In genomic region chr19:47445726-47446125, GRCm38 (mm10) we compare ENCODE assay signal across 15 mouse cellular contexts. TPM values are rescaled to one million over a fixed set of nuclear protein-coding genes. Genes with fewer than 3 reads are reported as not detected.
A peak's percentile ranks its signal among the peaks of the same experiment; 100 is the strongest.
DNase-seq lines count a peak whose midpoint lies in the region; ATAC-seq lines count a peak whose summit lies in the region.
"Had no signal": no experiment of that assay in that cellular context is flagged by ENCODE, and none has a peak within 500 bp of the region (broad histone marks: within the 10 kb centered on the region; RNA-seq: fewer than 3 reads in every experiment).

No protein-coding gene starts in this region.

- no peaks in the 10 kb centered on the region for H3K36me3 ChIP-seq in embryonic facial prominence, embryonic 14.5 days (ENCODE audit: control insufficient read depth, insufficient read depth, low read length)
- no peaks in the 10 kb centered on the region for H3K36me3 ChIP-seq in embryonic facial prominence, embryonic 10.5 days (replicated peaks)
- no peaks in the 10 kb centered on the region for H3K36me3 ChIP-seq in heart, embryonic 15.5 days
- H3K36me3 ChIP-seq in embryonic facial prominence, embryonic 15.5 days = no peaks in the 10 kb centered on the region
- H3K36me3 ChIP-seq: neural tube, embryonic 13.5 days had no signal

- no peak for ATAC-seq in embryonic facial prominence, embryonic 14.5 days (ENCODE audit: low read depth)
- ATAC-seq in heart, embryonic 15.5 days (replicated peaks; ENCODE audit: insufficient number of reproducible peaks, insufficient read depth, low FRiP score, low read depth) = no peak
- ATAC-seq in embryonic facial prominence, embryonic 15.5 days (ENCODE audit: insufficient number of reproducible peaks, low FRiP score, low TSS enrichment, low read depth) = no peak
- no peak for ATAC-seq in megakaryocyte, adult 5-6 weeks (ENCODE audit: poor library complexity, severe bottlenecking)
- ATAC-seq: inflammation-experienced regulatory T-cells, adult 6 months had no signal

- 84% methylated on average over 6 of the region's 6 CpGs for WGBS in embryonic facial prominence, embryonic 14.5 days
- WGBS in embryonic facial prominence, embryonic 10.5 days = 84% methylated on average over 6 of the region's 6 CpGs
- WGBS in heart, embryonic 15.5 days = 73% methylated on average over 6 of the region's 6 CpGs
- WGBS in embryonic facial prominence, embryonic 15.5 days = 80% methylated on average over 6 of the region's 6 CpGs

- peaks cover 77% of the 10 kb centered on the region for H3K4me1 ChIP-seq in embryonic facial prominence, embryonic 14.5 days (ENCODE audit: control insufficient read depth, insufficient read depth, low read length)
- H3K4me1 ChIP-seq in embryonic facial prominence, embryonic 10.5 days = peaks cover 97% of the 10 kb centered on the region
- H3K4me1 ChIP-seq in heart, embryonic 15.5 days (replicated peaks) = peaks cover 99% of the 10 kb centered on the region
- peaks cover 87% of the 10 kb centered on the region for H3K4me1 ChIP-seq in embryonic facial prominence, embryonic 15.5 days

- peak overlapping the region; percentile 44 for H3K27ac ChIP-seq in embryonic facial prominence, embryonic 14.5 days (replicated peaks; ENCODE audit: low read depth, low read length)
- no peak overlapping the region for H3K27ac ChIP-seq in embryonic facial prominence, embryonic 10.5 days (replicated peaks)
- peak overlapping the region; percentile 68 for H3K27ac ChIP-seq in heart, embryonic 15.5 days
- peak overlapping the region; percentile 61; the same call in 1 of the 2 replicates for H3K27ac ChIP-seq in embryonic facial prominence, embryonic 15.5 days (replicated peaks)

- no peak overlapping the region for H3K9ac ChIP-seq in embryonic facial prominence, embryonic 14.5 days (ENCODE audit: low read depth, low read length)
- H3K9ac ChIP-seq in heart, embryonic 15.5 days = no peak overlapping the region
- H3K9ac ChIP-seq in embryonic facial prominence, embryonic 15.5 days = no peak overlapping the region
- H3K9ac ChIP-seq: neural tube, embryonic 13.5 days had no signal

- no peak for DNase-seq in embryonic facial prominence, embryonic 14.5 days (ENCODE audit: low spot score)
- no peak for DNase-seq in embryonic facial prominence, embryonic 10.5 days (ENCODE audit: low spot score)
- no peak for DNase-seq in heart, adult 18-20 months
- DNase-seq in lung, postnatal 36 days = peak; percentile 76
- no peak for DNase-seq in Muller cell, postnatal 12 days (ENCODE audit: inconsistent ontology term)
- DNase-seq: adrenal gland, postnatal 25 days; cerebellum, adult 9-11 months; gastrocnemius, postnatal 14 days; kidney, postnatal 10 days had no signal

- no peak overlapping the region for H3K4me3 ChIP-seq in embryonic facial prominence, embryonic 14.5 days (ENCODE audit: low read depth, low read length)
- no peak overlapping the region for H3K4me3 ChIP-seq in embryonic facial prominence, embryonic 10.5 days
- H3K4me3 ChIP-seq in heart, embryonic 15.5 days = no peak overlapping the region
- no peak overlapping the region for H3K4me3 ChIP-seq in embryonic facial prominence, embryonic 15.5 days (replicated peaks)
- H3K4me3 ChIP-seq: erythroblast, embryonic 14.5 days; neural tube, embryonic 13.5 days had no signal

- no peaks in the 10 kb centered on the region for H3K27me3 ChIP-seq in embryonic facial prominence, embryonic 14.5 days (replicated peaks; ENCODE audit: control insufficient read depth, insufficient read depth, low read length)
- H3K27me3 ChIP-seq in embryonic facial prominence, embryonic 10.5 days (replicated peaks; ENCODE audit: low read depth, poor library complexity, severe bottlenecking) = no peaks in the 10 kb centered on the region
- H3K27me3 ChIP-seq in heart, embryonic 15.5 days = no peaks in the 10 kb centered on the region
- no peaks in the 10 kb centered on the region for H3K27me3 ChIP-seq in embryonic facial prominence, embryonic 15.5 days

- no peak overlapping the region for H3K4me2 ChIP-seq in embryonic facial prominence, embryonic 14.5 days (ENCODE audit: low read depth, low read length)
- no peak overlapping the region for H3K4me2 ChIP-seq in heart, embryonic 15.5 days
- H3K4me2 ChIP-seq in embryonic facial prominence, embryonic 15.5 days (replicated peaks) = no peak overlapping the region

- no peaks in the 10 kb centered on the region for H3K9me3 ChIP-seq in embryonic facial prominence, embryonic 14.5 days (ENCODE audit: control insufficient read depth, low read length)
- no peaks in the 10 kb centered on the region for H3K9me3 ChIP-seq in embryonic facial prominence, embryonic 10.5 days
- no peaks in the 10 kb centered on the region for H3K9me3 ChIP-seq in heart, embryonic 15.5 days (replicated peaks)
- H3K9me3 ChIP-seq in embryonic facial prominence, embryonic 15.5 days (replicated peaks) = no peaks in the 10 kb centered on the region
- H3K9me3 ChIP-seq: neural tube, embryonic 13.5 days had no signal

RNA-seq across cellular contexts. Expression of gene Sh3pxd2a, which starts 18.5 kb away (rescaled TPM):
- 19.5 and 20.3 TPM in 2 replicates for polyA plus RNA-seq in embryonic facial prominence, embryonic 14.5 days (2014; fragmentation: Nextera tagmentation; extraction: Ambion mirVana)
- polyA plus RNA-seq in embryonic facial prominence, embryonic 10.5 days (2016; fragmentation: Nextera tagmentation; extraction: Ambion mirVana) = 2.6 and 2.9 TPM in 2 replicates
- polyA plus RNA-seq in heart, embryonic 15.5 days (2015; fragmentation: Nextera tagmentation; extraction: Ambion mirVana) = 5.3 and 7.2 TPM in 2 replicates
- total RNA-seq in heart, adult 18-20 months (2021) = 10 to 100 TPM; 45.5 to 48.7 TPM
- 15.8 and 16.0 TPM in 2 replicates for polyA plus RNA-seq in embryonic facial prominence, embryonic 15.5 days (2015; fragmentation: Nextera tagmentation; extraction: Ambion mirVana)
- total RNA-seq in megakaryocyte, adult 5-6 weeks (2015) = 1.4 and 1.8 TPM in 2 replicates
- total RNA-seq in megakaryocyte, adult 5-6 weeks (2017) = 1.1 and 1.3 TPM in 2 replicates
